Mouse (Mus musculus): ENCODE data around the gene Gm20388.

DNA sequence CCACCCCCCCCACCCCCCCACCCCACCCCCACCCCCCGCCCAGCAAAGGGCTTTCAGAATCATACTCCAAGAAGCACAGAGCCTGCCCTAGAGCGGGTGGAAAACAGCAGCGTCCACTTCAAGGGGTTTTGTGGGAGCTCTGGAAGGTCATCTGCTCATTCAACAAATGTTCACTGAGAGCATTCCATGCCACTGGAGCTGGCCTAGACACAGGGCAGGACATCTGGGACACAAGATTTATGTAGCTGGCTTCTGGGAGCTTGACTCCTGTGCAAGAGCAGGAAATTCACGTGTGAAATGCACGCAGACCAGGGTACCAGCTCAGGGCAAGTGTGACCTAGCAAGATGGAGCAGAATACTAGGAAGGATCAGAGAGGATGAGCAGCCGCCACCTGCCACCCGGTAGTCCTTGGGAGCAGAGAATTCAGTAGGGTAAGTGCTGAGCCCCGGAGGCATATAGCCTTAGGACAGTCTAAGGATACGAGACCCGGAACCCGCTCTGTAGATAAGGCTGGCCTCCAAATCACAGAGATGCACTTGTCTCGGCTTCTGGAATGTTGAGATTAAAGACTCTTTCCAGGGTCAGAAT lies 6.2 kb upstream of the Gm20388 start:
- no peak for TF ChIP-seq ZC3H11A (IDR thresholded peaks at IDR 0.05; ENCODE audit: borderline replicate concordance, low read depth, low read length)
- TF ChIP-seq HCFC1 (IDR thresholded peaks at IDR 0.05; ENCODE audit: borderline replicate concordance, insufficient read depth, low read length) = no peak
- no peak for TF ChIP-seq CHD2 (IDR thresholded peaks at IDR 0.05; ENCODE audit: low read depth, low read length)
- TF ChIP-seq ZNF384 (IDR thresholded peaks at IDR 0.05; ENCODE audit: low read depth, low read length) = no peak
